Mouse (Mus musculus): ENCODE results near the gene Grm1. TPM values are rescaled to one million over a fixed set of nuclear protein-coding genes. Genes with fewer than 3 reads are reported as not detected.

Gene Grm1
- polyA plus RNA-seq, 2 experiments from 2014 or later: not detected

- ATAC-seq: no peak
These were observed 371.8 kb downstream of the Grm1 start for GRCm38 (mm10) chr10:10710359-10710758.

GRCm38 (mm10) chr10:10708031-10708430, 374.1 kb downstream of the Grm1 start:
- ATAC-seq: no peak

- no peak for ATAC-seq
These were observed 380.8 kb downstream of the Grm1 start for GRCm38 (mm10) chr10:10701326-10701725.

GRCm38 (mm10) chr10:10700903-10701302, 381.3 kb downstream of the Grm1 start:
- no peak for ATAC-seq

- no peak for ATAC-seq
These were observed 384.7 kb downstream of the Grm1 start for GRCm38 (mm10) chr10:10697497-10697896.

- ATAC-seq: no peak
These were observed 392.4 kb downstream of the Grm1 start for GRCm38 (mm10) chr10:10689668-10690223.

- no peak for ATAC-seq
These were observed 393.1 kb downstream of the Grm1 start for GRCm38 (mm10) chr10:10688907-10689667.

GRCm38 (mm10) chr10:10681048-10681447, 401.1 kb downstream of the Grm1 start, which contains the start of gene Gm10944:
Gm10944 (plus strand) TSS chr10:10681348.
- ATAC-seq: no peak

- no peak for ATAC-seq
These were observed 422.2 kb downstream of the Grm1 start for GRCm38 (mm10) chr10:10659976-10660375.

GRCm38 (mm10) chr10:10659161-10659560, 423.0 kb downstream of the Grm1 start:
- no peak for ATAC-seq

- no peak for ATAC-seq
These were observed 425.5 kb downstream of the Grm1 start for GRCm38 (mm10) chr10:10656621-10657020.

- ATAC-seq: no peak
These were observed 426.2 kb downstream of the Grm1 start for GRCm38 (mm10) chr10:10655991-10656390.

Other genes starting within 250 kb of the Grm1 start
- 10 to 100 TPM; 17.6 to 19.5 TPM for gene Shprh, start 67.1 kb upstream of the Grm1 start, polyA plus RNA-seq (2017; shearing (Covaris generic))
- 1 to 10 TPM; 1.1 to 1.5 TPM for gene Fbxo30, start 199.0 kb upstream of the Grm1 start, polyA plus RNA-seq (2017; shearing (Covaris generic))